Mouse (Mus musculus) left cerebral cortex, adult 9 months (tissue): ENCODE measurements at regions not wholly inside any gene's neighbourhood (a gene's known extent, or its start where the extent isn't known, plus 50 kb on each side); places are given as distances from the start of the nearest gene placed in this dataset.
"Not testable (repeated sequence)": the region's sequence is repeated elsewhere in the genome, so short reads cannot be mapped to it uniquely, and the experiment has no call there.

Source experiments
- DNase-seq, 2 experiments: peaks; one replicate each; pipeline ENCODE4 v3.0.0; 2022; ENCODE audit warnings: low spot score in 2 of 2

- no peak for DNase-seq
These were observed 187.5 kb downstream of the Kctd12 start for GRCm38 (mm10) chr14:102794898-102795297.

- DNase-seq, result no peak
These were observed 188.7 kb downstream of the Kctd12 start for GRCm38 (mm10) chr14:102793753-102794152.

- no peak for DNase-seq
These were observed 191.5 kb downstream of the Kctd12 start for GRCm38 (mm10) chr14:102790916-102791315.

- DNase-seq, result no peak
These were observed 200.2 kb downstream of the Kctd12 start for GRCm38 (mm10) chr14:102782227-102782626.

- DNase-seq, result peak in 1 of 2 experiments; percentile 12
These were observed 212.7 kb downstream of the Kctd12 start for GRCm38 (mm10) chr14:102769716-102770115.

- no peak for DNase-seq
These were observed 233.8 kb downstream of the Kctd12 start for GRCm38 (mm10) chr14:102748687-102749086.

GRCm38 (mm10) chr14:102742331-102742730 lies 240.1 kb downstream of the Kctd12 start:
- no peak for DNase-seq

GRCm38 (mm10) chr14:102736656-102737055 lies 245.8 kb downstream of the Kctd12 start:
- DNase-seq, result no peak

- not testable (repeated sequence) for DNase-seq
These were observed 248.7 kb downstream of the Kctd12 start for GRCm38 (mm10) chr14:102733718-102734117.

- no peak for DNase-seq
These were observed 250.7 kb downstream of the Kctd12 start for GRCm38 (mm10) chr14:102731746-102732145.

- DNase-seq, result no peak
These were observed 259.8 kb downstream of the Kctd12 start for GRCm38 (mm10) chr14:102722633-102723032.

- DNase-seq, result peak in 1 of 2 experiments; percentile 31
These were observed 263.9 kb downstream of the Kctd12 start for GRCm38 (mm10) chr14:102718558-102718957.

- no peak for DNase-seq
These were observed 269.8 kb downstream of the Kctd12 start for GRCm38 (mm10) chr14:102712600-102712999.

- no peak for DNase-seq
These were observed 275.6 kb downstream of the Kctd12 start for GRCm38 (mm10) chr14:102706704-102707336.

- no peak for DNase-seq
These were observed 281.3 kb downstream of the Kctd12 start for GRCm38 (mm10) chr14:102701108-102701507.

GRCm38 (mm10) chr14:102700457-102700856 lies 282.0 kb downstream of the Kctd12 start:
- no peak for DNase-seq

GRCm38 (mm10) chr14:102699015-102699414 lies 283.4 kb downstream of the Kctd12 start:
- no peak for DNase-seq

- no peak for DNase-seq
These were observed 295.6 kb downstream of the Kctd12 start for GRCm38 (mm10) chr14:102686791-102687190.

- no peak for DNase-seq
These were observed 305.9 kb downstream of the Kctd12 start for GRCm38 (mm10) chr14:102676582-102676981.

GRCm38 (mm10) chr14:102674635-102675034 lies 307.8 kb downstream of the Kctd12 start:
- no peak for DNase-seq

- no peak for DNase-seq
These were observed 308.7 kb downstream of the Kctd12 start for GRCm38 (mm10) chr14:102673724-102674123.

- DNase-seq, result no peak
These were observed 319.2 kb downstream of the Kctd12 start for GRCm38 (mm10) chr14:102663240-102663639.

GRCm38 (mm10) chr14:102660351-102660750 lies 322.1 kb downstream of the Kctd12 start:
- DNase-seq, result no peak

GRCm38 (mm10) chr14:102656235-102656634 lies 326.2 kb downstream of the Kctd12 start:
- DNase-seq, result no peak
